Mouse (Mus musculus): ENCODE data around the gene Ms4a10. TPM values are rescaled to one million over a fixed set of nuclear protein-coding genes. Genes with fewer than 3 reads are reported as not detected.

Ms4a10 gene
- total RNA-seq, 1 experiment: 6.2 TPM

DNA sequence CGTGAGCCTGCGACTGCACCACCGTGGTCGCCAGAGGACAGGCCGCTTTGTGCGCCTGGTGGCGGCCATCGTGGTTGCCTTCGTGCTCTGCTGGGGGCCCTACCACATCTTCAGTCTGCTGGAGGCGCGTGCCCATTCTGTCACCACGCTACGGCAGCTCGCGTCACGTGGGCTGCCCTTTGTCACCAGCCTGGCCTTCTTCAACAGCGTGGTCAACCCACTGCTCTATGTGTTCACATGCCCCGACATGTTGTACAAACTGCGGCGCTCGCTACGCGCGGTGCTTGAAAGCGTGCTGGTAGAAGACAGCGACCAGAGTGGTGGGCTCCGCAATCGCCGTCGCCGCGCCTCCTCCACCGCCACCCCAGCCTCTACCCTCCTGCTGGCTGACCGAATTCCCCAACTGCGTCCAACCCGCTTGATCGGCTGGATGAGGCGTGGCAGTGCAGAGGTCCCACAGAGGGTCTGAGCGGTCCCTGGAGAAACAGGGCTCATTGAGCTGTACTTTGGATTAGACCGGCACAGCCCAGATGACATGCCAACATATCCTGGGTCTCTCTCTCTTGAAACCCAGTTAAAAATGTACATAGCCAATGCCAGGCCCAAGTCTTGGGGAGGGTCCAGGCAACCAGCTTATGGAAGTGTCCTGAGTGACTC is 33.5 kb downstream of the Ms4a10 start:
- TF ChIP-seq CHD2 (IDR thresholded peaks at IDR 0.05; ENCODE audit: low read depth, low read length) (0 out of 2 replicates have a peak, but pooled peaks have one; percentile 30), MAFK (IDR thresholded peaks at IDR 0.05; ENCODE audit: insufficient read depth, low read depth, low read length) (no peak)
- Histone ChIP-seq H3K36me3 (ENCODE audit: control insufficient read depth, insufficient read depth, low read length, poor library complexity, severe bottlenecking) (peaks cover 35% of the 10 kb centered on the region), H3K4me1 (ENCODE audit: control insufficient read depth in 2 of 2, insufficient read depth in 2 of 2, low read length in 2 of 2, poor library complexity in 1 of 2) (peaks cover 2 to 10% of the 10 kb centered on the region in 2 experiments; a peak in 2 of 4 replicates), H3K4me3 (ENCODE audit: insufficient read depth in 1 of 2, low read depth in 1 of 2, low read length in 2 of 2, poor library complexity in 1 of 2, severe bottlenecking in 1 of 2) (peak overlapping the region; percentile 47 to 59), H3K9me3 (ENCODE audit: control insufficient read depth, insufficient read depth, low read depth, low read length) (no peaks in the 10 kb centered on the region), H3K27ac (ENCODE audit: insufficient read depth, low read depth, low read length, poor library complexity, severe bottlenecking) (peak overlapping the region; percentile 3; the same call in 1 of the 2 replicates), H3K9ac (ENCODE audit: insufficient read depth, low read depth, low read length, poor library complexity, severe bottlenecking) (peak overlapping the region; percentile 67)
- DNase-seq (ENCODE audit: low read depth, low spot score): no peak
- in situ Hi-C loops (cut with MboI; ENCODE audit: low sequenced_read_pairs in 2 of 2, unreplicated experiment in 2 of 2): no loop called here

DNA sequence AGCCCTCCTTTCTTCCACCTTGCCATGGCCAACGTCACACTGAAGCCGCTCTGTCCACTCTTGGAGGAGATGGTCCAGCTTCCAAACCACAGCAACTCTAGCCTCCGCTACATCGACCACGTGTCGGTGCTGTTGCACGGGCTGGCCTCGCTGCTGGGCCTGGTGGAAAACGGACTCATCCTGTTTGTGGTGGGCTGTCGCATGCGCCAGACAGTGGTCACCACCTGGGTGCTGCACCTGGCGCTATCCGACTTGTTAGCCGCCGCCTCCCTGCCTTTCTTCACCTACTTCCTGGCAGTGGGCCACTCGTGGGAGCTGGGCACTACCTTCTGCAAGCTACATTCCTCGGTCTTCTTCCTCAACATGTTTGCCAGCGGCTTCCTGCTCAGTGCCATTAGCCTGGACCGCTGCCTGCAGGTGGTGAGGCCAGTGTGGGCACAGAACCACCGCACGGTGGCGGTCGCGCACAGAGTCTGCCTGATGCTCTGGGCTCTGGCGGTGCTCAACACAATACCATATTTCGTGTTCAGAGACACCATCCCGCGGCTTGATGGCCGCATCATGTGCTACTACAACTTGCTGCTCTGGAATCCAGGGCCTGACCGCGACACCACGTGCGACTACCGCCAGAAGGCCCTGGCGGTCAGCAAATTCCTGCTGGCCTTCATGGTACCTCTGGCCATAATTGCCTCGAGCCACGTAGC is 34.2 kb downstream of the Ms4a10 start:
- peak overlapping the region; percentile 3; the same call in 1 of the 2 replicates for H3K27ac ChIP-seq (ENCODE audit: insufficient read depth, low read depth, low read length, poor library complexity, severe bottlenecking)
- no peak for TF ChIP-seq HCFC1 (IDR thresholded peaks at IDR 0.05; ENCODE audit: borderline replicate concordance, insufficient read depth, low read length)
- no peak for TF ChIP-seq ZNF384 (IDR thresholded peaks at IDR 0.05; ENCODE audit: low read depth, low read length)
- no peak for TF ChIP-seq CHD2 (IDR thresholded peaks at IDR 0.05; ENCODE audit: low read depth, low read length)
- TF ChIP-seq MAFK (IDR thresholded peaks at IDR 0.05; ENCODE audit: insufficient read depth, low read depth, low read length): no peak
- TF ChIP-seq ZC3H11A (IDR thresholded peaks at IDR 0.05; ENCODE audit: borderline replicate concordance, low read depth, low read length): no peak
- peak; percentile 62 for DNase-seq (ENCODE audit: low read depth, low spot score)
- peaks cover 35% of the 10 kb centered on the region for H3K36me3 ChIP-seq (ENCODE audit: control insufficient read depth, insufficient read depth, low read length, poor library complexity, severe bottlenecking)
- H3K9me3 ChIP-seq (ENCODE audit: control insufficient read depth, insufficient read depth, low read depth, low read length): no peaks in the 10 kb centered on the region
- peak overlapping the region; percentile 48 to 59 for H3K4me3 ChIP-seq (ENCODE audit: insufficient read depth in 1 of 2, low read depth in 1 of 2, low read length in 2 of 2, poor library complexity in 1 of 2, severe bottlenecking in 1 of 2)
- H3K4me1 ChIP-seq (ENCODE audit: control insufficient read depth in 2 of 2, insufficient read depth in 2 of 2, low read length in 2 of 2, poor library complexity in 1 of 2): peaks cover 2 to 10% of the 10 kb centered on the region in 2 experiments; a peak in 2 of 4 replicates
- in situ Hi-C loops (cut with MboI; ENCODE audit: low sequenced_read_pairs in 2 of 2, unreplicated experiment in 2 of 2): no loop called here
- peak overlapping the region; percentile 67 for H3K9ac ChIP-seq (ENCODE audit: insufficient read depth, low read depth, low read length, poor library complexity, severe bottlenecking)

DNA sequence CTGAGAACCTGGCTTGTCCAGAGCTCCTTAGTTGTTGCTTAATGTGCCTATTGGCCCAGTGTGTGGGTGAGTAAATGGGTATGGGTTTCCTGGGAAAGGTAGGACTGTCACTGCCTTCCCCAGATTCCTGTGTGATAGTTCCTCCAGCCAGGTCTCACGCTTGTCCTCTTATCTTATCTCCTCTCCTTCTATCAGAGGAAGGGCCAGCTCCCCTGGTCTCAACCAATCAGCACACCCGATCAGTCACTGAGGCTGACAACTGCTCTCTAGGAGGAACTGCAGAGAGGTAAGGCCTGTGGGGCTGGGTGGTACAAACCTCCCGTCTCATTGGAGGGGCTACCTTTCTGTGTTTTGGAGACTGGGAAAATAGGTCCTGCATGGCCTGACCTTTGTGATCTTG is 35.7 kb downstream of the Ms4a10 start:
- no peaks in the 10 kb centered on the region for H3K9me3 ChIP-seq (ENCODE audit: control insufficient read depth, insufficient read depth, low read depth, low read length)
- no peak overlapping the region for H3K27ac ChIP-seq (ENCODE audit: insufficient read depth, low read depth, low read length, poor library complexity, severe bottlenecking)
- TF ChIP-seq MAFK (IDR thresholded peaks at IDR 0.05; ENCODE audit: insufficient read depth, low read depth, low read length) (no peak), CHD2 (IDR thresholded peaks at IDR 0.05; ENCODE audit: low read depth, low read length) (no peak), ZNF384 (IDR thresholded peaks at IDR 0.05; ENCODE audit: low read depth, low read length) (no peak), ZC3H11A (IDR thresholded peaks at IDR 0.05; ENCODE audit: borderline replicate concordance, low read depth, low read length) (no peak), HCFC1 (IDR thresholded peaks at IDR 0.05; ENCODE audit: borderline replicate concordance, insufficient read depth, low read length) (no peak)
- H3K9ac ChIP-seq (ENCODE audit: insufficient read depth, low read depth, low read length, poor library complexity, severe bottlenecking): no peak overlapping the region
- DNase-seq (ENCODE audit: low read depth, low spot score): no peak
- H3K4me1 ChIP-seq (ENCODE audit: control insufficient read depth in 2 of 2, insufficient read depth in 2 of 2, low read length in 2 of 2, poor library complexity in 1 of 2): peaks cover 2 to 10% of the 10 kb centered on the region in 2 experiments; a peak in 2 of 4 replicates
- no peak overlapping the region for H3K4me3 ChIP-seq (ENCODE audit: insufficient read depth in 1 of 2, low read depth in 1 of 2, low read length in 2 of 2, poor library complexity in 1 of 2, severe bottlenecking in 1 of 2)
- in situ Hi-C loops (cut with MboI; ENCODE audit: low sequenced_read_pairs in 2 of 2, unreplicated experiment in 2 of 2): no loop called here
- peaks cover 21% of the 10 kb centered on the region for H3K36me3 ChIP-seq (ENCODE audit: control insufficient read depth, insufficient read depth, low read length, poor library complexity, severe bottlenecking)

DNA sequence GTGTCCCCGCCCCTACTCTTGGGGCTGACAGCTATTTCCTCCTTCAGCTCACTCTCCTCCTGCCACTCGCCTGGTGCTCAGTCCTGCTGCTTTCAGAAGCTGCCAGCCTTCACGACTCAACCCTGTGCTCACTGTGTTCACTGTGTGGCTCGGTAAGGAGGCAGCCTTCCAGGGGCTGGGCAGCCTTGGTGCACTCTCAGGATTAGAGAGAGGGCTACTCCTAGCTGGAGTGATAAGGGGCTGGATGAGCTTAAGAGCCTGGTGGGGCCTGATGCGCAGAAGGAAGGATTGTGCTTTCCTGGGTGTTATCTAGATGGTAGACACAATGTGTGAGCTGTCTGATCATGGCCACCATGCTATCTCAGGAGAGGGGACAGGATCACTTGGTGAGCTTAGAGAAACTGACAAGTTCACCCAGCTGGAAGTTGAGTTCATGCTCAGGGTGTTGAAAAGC is 37.3 kb downstream of the Ms4a10 start, which contains the start of gene Ptgdr2:
Gene Ptgdr2 (plus strand): TSS at position 51 of the 454 bp plus-strand sequence.
- H3K9ac ChIP-seq (ENCODE audit: insufficient read depth, low read depth, low read length, poor library complexity, severe bottlenecking): no peak within 1 kb of the TSS
- H3K36me3 ChIP-seq (ENCODE audit: control insufficient read depth, insufficient read depth, low read length, poor library complexity, severe bottlenecking): peaks cover 6% of the 10 kb centered on the region
- no peaks in the 10 kb centered on the region for H3K9me3 ChIP-seq (ENCODE audit: control insufficient read depth, insufficient read depth, low read depth, low read length)
- no peak for DNase-seq (ENCODE audit: low read depth, low spot score)
- in situ Hi-C loops (cut with MboI; ENCODE audit: low sequenced_read_pairs in 2 of 2, unreplicated experiment in 2 of 2): no loop called here
- no peak for TF ChIP-seq CHD2 (IDR thresholded peaks at IDR 0.05; ENCODE audit: low read depth, low read length)
- no peak for TF ChIP-seq ZC3H11A (IDR thresholded peaks at IDR 0.05; ENCODE audit: borderline replicate concordance, low read depth, low read length)
- TF ChIP-seq HCFC1 (IDR thresholded peaks at IDR 0.05; ENCODE audit: borderline replicate concordance, insufficient read depth, low read length): no peak
- no peak for TF ChIP-seq MAFK (IDR thresholded peaks at IDR 0.05; ENCODE audit: insufficient read depth, low read depth, low read length)
- TF ChIP-seq ZNF384 (IDR thresholded peaks at IDR 0.05; ENCODE audit: low read depth, low read length): no peak
- no peak within 1 kb of the TSS for H3K4me3 ChIP-seq (ENCODE audit: insufficient read depth in 1 of 2, low read depth in 1 of 2, low read length in 2 of 2, poor library complexity in 1 of 2, severe bottlenecking in 1 of 2)
- no peak within 1 kb of the TSS for H3K27ac ChIP-seq (ENCODE audit: insufficient read depth, low read depth, low read length, poor library complexity, severe bottlenecking)
- H3K4me1 ChIP-seq (ENCODE audit: control insufficient read depth in 2 of 2, insufficient read depth in 2 of 2, low read length in 2 of 2, poor library complexity in 1 of 2): peaks cover 2 to 10% of the 10 kb centered on the region in 2 experiments; a peak in 2 of 4 replicates

Measured in ES-E14 (cell line).